Mouse (Mus musculus): ENCODE measurements around the gene Racgap1. TPM values are rescaled to one million over a fixed set of nuclear protein-coding genes. Genes with fewer than 3 reads are reported as not detected.

The Racgap1 gene
- total and polyA plus RNA-seq, 2 experiments from 2014 or later = 27.2 to 32.9 TPM

DNA sequence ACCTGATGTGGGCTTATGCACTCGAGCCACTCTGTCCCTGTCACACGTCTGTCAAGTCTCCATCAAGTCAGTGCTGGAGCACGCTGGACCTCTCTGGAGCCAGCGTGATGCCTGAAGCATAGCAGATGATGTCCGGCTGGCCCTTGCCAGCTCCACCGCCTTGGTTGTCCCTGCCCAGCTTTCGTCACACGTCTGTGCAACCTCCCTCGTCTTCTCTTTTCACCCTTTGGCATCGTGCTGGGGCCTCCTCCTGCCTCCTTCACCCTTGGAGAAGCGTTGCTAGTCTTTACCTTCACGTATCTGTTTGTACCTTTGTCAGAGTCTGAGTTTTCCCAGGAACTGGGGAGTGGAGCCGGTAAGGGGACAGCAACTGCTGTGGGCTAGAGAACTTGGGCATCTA is 37.2 kb downstream of the Racgap1 start:
- WGBS = 59% methylated on average over 13 of the region's 13 CpGs
- no peak for ATAC-seq (ENCODE audit: low FRiP score)
- Histone ChIP-seq H3K9me3 (ENCODE audit: low read length) (no peaks in the 10 kb centered on the region), H3K27ac (ENCODE audit: low read depth, low read length) (peak overlapping the region; percentile 27; the same call in 1 of the 2 replicates), H3K4me3 (ENCODE audit: low read depth, low read length) (no peak overlapping the region), H3K4me2 (ENCODE audit: low read depth, low read length, poor library complexity, severe bottlenecking) (no peak overlapping the region), H3K4me1 (ENCODE audit: insufficient read depth, low read length) (no peaks in the 10 kb centered on the region), H3K27me3 (ENCODE audit: insufficient read depth, low read length) (no peaks in the 10 kb centered on the region), H3K36me3 (ENCODE audit: insufficient read depth, low read length) (no peaks in the 10 kb centered on the region), H3K9ac (replicated peaks; ENCODE audit: low read length, poor library complexity, severe bottlenecking) (no peak overlapping the region)
- no peak for TF ChIP-seq CTCF (IDR thresholded peaks at IDR 0.05)
- DNase-seq (ENCODE audit: low spot score) = no peak

DNA sequence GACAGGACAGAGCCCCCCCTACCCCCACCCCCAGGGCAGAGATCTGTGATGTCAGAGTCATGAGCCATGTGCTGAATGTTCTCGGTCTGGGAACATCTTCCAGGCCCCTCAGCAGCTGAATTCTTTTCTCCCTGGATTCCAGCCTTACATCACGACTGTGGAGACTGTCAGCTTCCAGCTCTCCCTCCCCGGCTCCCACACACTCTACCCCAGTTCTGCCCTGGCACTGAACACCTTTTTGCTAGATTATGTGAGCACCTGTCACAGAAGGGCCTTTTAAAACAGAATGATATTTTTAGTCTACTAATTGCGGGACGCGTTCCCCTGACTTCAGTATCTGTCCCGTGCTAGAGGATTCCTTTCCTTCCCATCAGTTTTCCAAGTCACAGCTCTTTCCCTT is 39.9 kb downstream of the Racgap1 start:
- no peak overlapping the region for H3K4me2 ChIP-seq (ENCODE audit: low read depth, low read length, poor library complexity, severe bottlenecking)
- H3K4me3 ChIP-seq (ENCODE audit: low read depth, low read length) = no peak overlapping the region
- H3K36me3 ChIP-seq (ENCODE audit: insufficient read depth, low read length) = no peaks in the 10 kb centered on the region
- no peaks in the 10 kb centered on the region for H3K27me3 ChIP-seq (ENCODE audit: insufficient read depth, low read length)
- WGBS = 66% methylated on average over 7 of the region's 7 CpGs
- DNase-seq (ENCODE audit: low spot score) (no peak), ATAC-seq (ENCODE audit: low FRiP score) (no peak)
- TF ChIP-seq CTCF (IDR thresholded peaks at IDR 0.05) = no peak
- H3K27ac ChIP-seq (ENCODE audit: low read depth, low read length) = no peak overlapping the region
- no peak overlapping the region for H3K9ac ChIP-seq (replicated peaks; ENCODE audit: low read length, poor library complexity, severe bottlenecking)
- H3K4me1 ChIP-seq (ENCODE audit: insufficient read depth, low read length) = no peaks in the 10 kb centered on the region
- no peaks in the 10 kb centered on the region for H3K9me3 ChIP-seq (ENCODE audit: low read length)

DNA sequence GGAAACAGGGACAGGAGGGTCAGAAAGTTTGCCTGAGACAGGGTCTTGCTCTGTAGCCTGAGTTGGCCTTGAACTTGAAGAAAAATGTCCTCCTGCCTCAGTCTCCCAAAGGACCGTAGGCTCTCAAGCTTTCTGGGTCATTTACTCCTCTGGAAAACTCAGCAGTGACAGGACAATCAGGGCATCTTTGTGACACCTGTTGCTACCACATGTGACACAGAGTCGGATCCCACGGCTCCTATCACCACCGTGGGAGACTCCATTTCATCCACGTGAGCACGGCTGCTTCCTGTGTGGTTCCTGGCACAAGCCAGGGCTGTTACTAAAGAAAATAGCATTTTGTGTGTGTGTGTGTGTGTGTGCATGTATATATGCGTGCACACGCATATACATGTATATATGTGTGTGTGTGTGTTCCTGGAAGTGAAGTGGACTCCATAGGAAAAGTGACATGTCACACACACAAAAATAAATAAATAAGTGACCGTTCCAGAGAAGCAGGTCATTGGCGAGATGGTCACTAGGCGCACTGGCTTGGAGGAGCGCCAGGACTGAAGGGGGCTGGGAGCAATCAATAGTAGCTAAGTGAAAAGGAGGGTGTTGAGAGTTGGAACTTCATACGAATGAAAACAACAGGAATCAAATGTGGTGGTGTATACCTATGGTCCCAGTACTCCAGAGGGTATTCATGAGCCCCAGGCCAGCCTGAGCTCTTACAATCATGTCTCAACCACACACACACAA is 42.9 kb downstream of the Racgap1 start:
- Histone ChIP-seq H3K9ac (replicated peaks; ENCODE audit: low read length, poor library complexity, severe bottlenecking) (no peak overlapping the region), H3K9me3 (ENCODE audit: low read length) (no peaks in the 10 kb centered on the region), H3K4me2 (ENCODE audit: low read depth, low read length, poor library complexity, severe bottlenecking) (no peak overlapping the region), H3K36me3 (ENCODE audit: insufficient read depth, low read length) (no peaks in the 10 kb centered on the region), H3K27ac (ENCODE audit: low read depth, low read length) (no peak overlapping the region), H3K4me1 (ENCODE audit: insufficient read depth, low read length) (no peaks in the 10 kb centered on the region), H3K4me3 (ENCODE audit: low read depth, low read length) (no peak overlapping the region), H3K27me3 (ENCODE audit: insufficient read depth, low read length) (no peaks in the 10 kb centered on the region)
- TF ChIP-seq CTCF (IDR thresholded peaks at IDR 0.05) = no peak
- ATAC-seq (ENCODE audit: low FRiP score) = no peak
- WGBS = 82% methylated on average over 13 of the region's 13 CpGs
- no peak for DNase-seq (ENCODE audit: low spot score)

DNA sequence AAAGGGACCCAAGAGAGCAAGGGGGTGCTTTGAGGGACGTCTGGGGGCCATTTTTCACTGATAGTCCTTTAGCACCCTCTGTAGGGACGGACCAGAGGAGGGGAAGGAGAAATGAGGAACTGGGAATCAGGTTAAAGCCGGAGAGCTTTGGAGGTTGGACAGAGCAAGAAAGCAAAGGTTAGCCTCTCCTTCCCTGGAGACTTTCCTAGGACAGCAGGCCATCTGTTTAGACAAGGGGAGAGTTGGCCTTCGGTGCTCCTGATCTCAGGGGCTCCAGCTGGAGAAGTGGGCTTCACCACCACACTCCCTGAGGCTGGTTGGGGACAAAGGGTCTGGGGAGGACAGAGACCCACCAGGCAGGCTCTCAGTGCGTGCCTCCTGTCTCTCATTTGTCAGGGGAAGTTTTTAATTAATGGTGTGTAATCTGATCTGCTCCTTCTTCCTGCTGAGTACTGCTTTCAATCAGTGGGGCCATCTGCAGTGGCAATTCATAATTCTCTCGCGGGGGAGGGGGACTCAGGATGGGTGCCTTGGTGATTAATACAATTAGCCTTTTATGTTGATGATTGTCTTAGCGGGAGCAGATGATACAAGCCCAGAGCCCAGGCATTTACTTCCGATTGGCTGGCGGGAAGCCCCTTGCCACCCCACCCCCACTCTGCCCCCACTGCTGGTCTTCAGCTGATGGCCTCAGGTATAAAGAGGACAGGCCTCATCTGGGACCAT is 43.9 kb downstream of the Racgap1 start:
- Histone ChIP-seq H3K36me3 (ENCODE audit: insufficient read depth, low read length) (no peaks in the 10 kb centered on the region), H3K27me3 (ENCODE audit: insufficient read depth, low read length) (no peaks in the 10 kb centered on the region), H3K9ac (replicated peaks; ENCODE audit: low read length, poor library complexity, severe bottlenecking) (no peak overlapping the region), H3K4me1 (ENCODE audit: insufficient read depth, low read length) (no peaks in the 10 kb centered on the region), H3K4me2 (ENCODE audit: low read depth, low read length, poor library complexity, severe bottlenecking) (no peak overlapping the region), H3K9me3 (ENCODE audit: low read length) (no peaks in the 10 kb centered on the region), H3K27ac (ENCODE audit: low read depth, low read length) (no peak overlapping the region), H3K4me3 (ENCODE audit: low read depth, low read length) (no peak overlapping the region)
- TF ChIP-seq CTCF (IDR thresholded peaks at IDR 0.05) = no peak
- ATAC-seq (ENCODE audit: low FRiP score) (no peak), DNase-seq (ENCODE audit: low spot score) (peak; percentile 79)
- WGBS = 20% methylated on average over 10 of the region's 10 CpGs

DNA sequence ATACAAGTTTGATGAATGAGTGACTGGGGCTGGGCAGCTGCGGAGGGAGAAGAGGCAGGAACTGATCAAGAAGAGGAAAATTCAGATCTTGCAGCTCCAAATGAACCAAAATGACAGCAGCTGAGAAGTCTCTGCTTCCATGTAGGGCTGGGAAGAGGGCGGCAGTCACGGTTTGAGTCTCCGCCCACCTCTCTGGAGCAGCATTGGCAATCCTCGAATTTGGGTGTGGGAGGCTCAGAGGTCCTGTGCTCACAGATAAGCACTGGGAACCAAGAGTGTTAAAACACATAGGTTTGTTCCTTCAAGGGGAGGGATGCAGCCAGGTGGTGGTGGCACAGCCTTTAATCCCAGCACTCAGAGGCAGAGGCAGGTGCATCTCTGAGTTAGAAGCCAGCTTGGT is 44.9 kb downstream of the Racgap1 start:
- no peaks in the 10 kb centered on the region for H3K9me3 ChIP-seq (ENCODE audit: low read length)
- ATAC-seq (ENCODE audit: low FRiP score) (no peak), DNase-seq (ENCODE audit: low spot score) (no peak)
- no peak overlapping the region for H3K4me2 ChIP-seq (ENCODE audit: low read depth, low read length, poor library complexity, severe bottlenecking)
- H3K27ac ChIP-seq (ENCODE audit: low read depth, low read length) = no peak overlapping the region
- peaks cover 2% of the 10 kb centered on the region; the same call in 1 of the 2 replicates for H3K27me3 ChIP-seq (ENCODE audit: insufficient read depth, low read length)
- TF ChIP-seq CTCF (IDR thresholded peaks at IDR 0.05) = no peak
- 30% methylated on average over 5 of the region's 5 CpGs for WGBS
- H3K4me1 ChIP-seq (ENCODE audit: insufficient read depth, low read length) = no peaks in the 10 kb centered on the region
- H3K4me3 ChIP-seq (ENCODE audit: low read depth, low read length) = no peak overlapping the region
- no peaks in the 10 kb centered on the region for H3K36me3 ChIP-seq (ENCODE audit: insufficient read depth, low read length)
- no peak overlapping the region for H3K9ac ChIP-seq (replicated peaks; ENCODE audit: low read length, poor library complexity, severe bottlenecking)

DNA sequence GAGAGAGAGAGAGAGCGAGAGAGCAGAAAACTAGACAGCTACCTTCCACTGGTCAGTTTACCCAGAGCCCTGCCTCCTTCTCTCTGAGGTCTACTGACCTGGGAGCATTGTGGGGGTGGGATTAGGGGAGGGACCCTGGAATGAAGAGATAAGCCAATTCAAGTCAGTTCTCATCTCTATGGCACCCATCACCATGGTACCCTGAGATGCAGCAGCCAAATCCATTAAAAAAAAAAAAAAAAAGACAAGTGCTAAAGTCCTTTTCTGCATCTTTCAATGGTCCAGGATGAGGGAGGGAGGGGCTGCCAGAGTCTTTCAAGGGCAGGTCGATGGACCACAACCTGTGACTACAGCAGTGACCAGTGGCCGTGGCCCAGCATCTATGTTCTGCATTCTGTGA is 45.9 kb downstream of the Racgap1 start:
- no peaks in the 10 kb centered on the region for H3K4me1 ChIP-seq (ENCODE audit: insufficient read depth, low read length)
- no peak overlapping the region for H3K27ac ChIP-seq (ENCODE audit: low read depth, low read length)
- peaks cover 4% of the 10 kb centered on the region; the same call in 1 of the 2 replicates for H3K27me3 ChIP-seq (ENCODE audit: insufficient read depth, low read length)
- no peak overlapping the region for H3K9ac ChIP-seq (replicated peaks; ENCODE audit: low read length, poor library complexity, severe bottlenecking)
- no peak overlapping the region for H3K4me2 ChIP-seq (ENCODE audit: low read depth, low read length, poor library complexity, severe bottlenecking)
- no peaks in the 10 kb centered on the region for H3K36me3 ChIP-seq (ENCODE audit: insufficient read depth, low read length)
- 40% methylated on average over 3 of the region's 3 CpGs for WGBS
- ATAC-seq (ENCODE audit: low FRiP score) (no peak), DNase-seq (ENCODE audit: low spot score) (no peak)
- H3K4me3 ChIP-seq (ENCODE audit: low read depth, low read length) = no peak overlapping the region
- no peak for TF ChIP-seq CTCF (IDR thresholded peaks at IDR 0.05)
- H3K9me3 ChIP-seq (ENCODE audit: low read length) = no peaks in the 10 kb centered on the region
